Mouse (Mus musculus) testis, adult 2 months (tissue): Measurements from ENCODE around the gene Tmem59.

ENCODE experiments used
- CTCF ChIP-seq: fragments of 200-500 bp; IDR thresholded peaks from 2 replicates; pipeline ENCODE4 v1.5.1; 2012; ENCODE audit warnings: low read depth, mild to moderate bottlenecking, inconsistent platforms, low read length, moderate library complexity; ENCODE audit not compliant: control insufficient read depth, insufficient read depth, insufficient replicate concordance
- POLR2A ChIP-seq: fragments of 200-500 bp; IDR thresholded peaks from 2 replicates; pipeline ENCODE4 v1.6.1; 2012; ENCODE audit warnings: low read depth, mild to moderate bottlenecking, inconsistent platforms, low read length, moderate library complexity; ENCODE audit not compliant: control insufficient read depth

DNA sequence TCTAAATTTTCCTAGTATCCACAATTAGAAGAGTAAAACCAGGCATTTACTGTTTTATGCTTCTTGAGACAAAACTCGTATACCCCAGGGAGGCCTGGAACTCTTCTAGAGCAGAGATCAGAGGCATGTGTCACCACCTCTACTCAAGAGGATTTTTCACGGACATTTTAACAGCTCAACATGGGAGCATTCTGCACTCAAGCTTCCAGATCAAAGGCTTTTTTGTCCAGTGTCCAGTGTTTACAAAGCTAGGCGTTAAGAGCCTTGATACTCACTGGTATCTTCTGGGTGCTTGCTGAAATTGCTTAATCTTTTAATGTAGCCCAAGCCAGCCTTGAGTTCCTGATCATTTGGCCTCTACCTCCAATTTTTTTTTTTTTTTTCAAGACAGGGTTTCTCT lies 54.0 kb downstream of the Tmem59 start:
- TF ChIP-seq CTCF (no peak), POLR2A (no peak)
